Mouse (Mus musculus): Measurements from ENCODE around the gene Ptprd. TPM values are rescaled to one million over a fixed set of nuclear protein-coding genes. Genes with fewer than 3 reads are reported as not detected.

Ptprd gene
- polyA plus RNA-seq, 1 experiment from 2014 or later: 21.0 TPM

DNA sequence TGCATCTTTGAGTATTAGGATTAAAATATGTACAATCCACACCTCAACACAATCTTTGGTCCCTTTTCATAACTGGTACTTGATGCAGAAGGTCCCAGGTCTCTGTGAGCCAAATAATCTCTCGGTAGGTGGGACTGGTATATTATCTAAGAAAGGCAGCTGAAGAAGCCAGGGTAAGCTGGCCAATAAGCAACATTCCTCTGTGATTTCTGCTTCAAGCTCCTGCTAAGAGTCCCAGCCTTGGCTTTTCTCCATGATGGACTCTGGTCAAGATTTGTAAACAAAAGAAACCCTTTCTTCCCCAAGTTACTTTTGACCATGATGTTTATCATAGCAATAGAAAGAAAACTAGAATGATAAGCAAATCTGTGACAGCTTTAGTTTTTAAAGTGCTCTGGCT, 2012.4 kb downstream of the Ptprd start:
- Histone ChIP-seq H3K27ac (replicated peaks; ENCODE audit: low read depth, low read length) (no peak overlapping the region), H3K36me3 (ENCODE audit: control insufficient read depth, insufficient read depth, low read length) (no peaks in the 10 kb centered on the region), H3K4me2 (ENCODE audit: low read depth, severe bottlenecking) (no peak overlapping the region), H3K9ac (ENCODE audit: low read length) (no peak overlapping the region), H3K27me3 (ENCODE audit: control insufficient read depth, insufficient read depth, low read length) (no peaks in the 10 kb centered on the region), H3K4me3 (ENCODE audit: low read depth, low read length) (no peak overlapping the region), H3K9me3 (ENCODE audit: control insufficient read depth, low read length) (no peaks in the 10 kb centered on the region), H3K4me1 (ENCODE audit: control insufficient read depth, insufficient read depth, low read length) (no peaks in the 10 kb centered on the region)
- WGBS: 92% methylated on average over 1 of the region's 1 CpGs
- ATAC-seq (ENCODE audit: insufficient number of reproducible peaks, low FRiP score, low TSS enrichment, low read depth) (no peak), DNase-seq (ENCODE audit: low spot score) (no peak)

DNA sequence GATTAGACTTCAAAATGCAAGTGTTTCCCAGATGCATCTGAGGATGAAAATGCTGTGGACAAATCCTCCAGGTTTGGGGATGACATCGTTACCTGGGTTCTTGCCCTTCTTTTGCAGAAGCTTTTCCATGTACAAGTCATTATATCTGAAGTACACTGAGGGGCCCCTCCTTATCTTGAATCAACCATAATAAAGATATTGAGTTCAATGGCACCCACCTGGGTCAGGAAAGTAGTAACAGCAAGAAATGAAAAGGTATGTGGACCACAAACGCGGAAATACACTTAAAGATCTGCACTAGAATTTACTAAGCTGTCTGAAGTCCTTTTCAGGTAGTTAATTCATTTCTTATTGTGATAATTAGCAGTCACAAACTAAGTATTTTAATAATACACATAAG, 2017.0 kb downstream of the Ptprd start:
- Histone ChIP-seq H3K36me3 (ENCODE audit: control insufficient read depth, insufficient read depth, low read length) (no peaks in the 10 kb centered on the region), H3K4me3 (ENCODE audit: low read depth, low read length) (no peak overlapping the region), H3K27ac (replicated peaks; ENCODE audit: low read depth, low read length) (no peak overlapping the region), H3K4me2 (ENCODE audit: low read depth, severe bottlenecking) (no peak overlapping the region), H3K27me3 (ENCODE audit: control insufficient read depth, insufficient read depth, low read length) (no peaks in the 10 kb centered on the region), H3K9ac (ENCODE audit: low read length) (no peak overlapping the region), H3K9me3 (ENCODE audit: control insufficient read depth, low read length) (no peaks in the 10 kb centered on the region), H3K4me1 (ENCODE audit: control insufficient read depth, insufficient read depth, low read length) (no peaks in the 10 kb centered on the region)
- no peak for DNase-seq (ENCODE audit: low spot score)
- no peak for ATAC-seq (ENCODE audit: insufficient number of reproducible peaks, low FRiP score, low TSS enrichment, low read depth)
- 93% methylated on average over 3 of the region's 3 CpGs for WGBS

DNA sequence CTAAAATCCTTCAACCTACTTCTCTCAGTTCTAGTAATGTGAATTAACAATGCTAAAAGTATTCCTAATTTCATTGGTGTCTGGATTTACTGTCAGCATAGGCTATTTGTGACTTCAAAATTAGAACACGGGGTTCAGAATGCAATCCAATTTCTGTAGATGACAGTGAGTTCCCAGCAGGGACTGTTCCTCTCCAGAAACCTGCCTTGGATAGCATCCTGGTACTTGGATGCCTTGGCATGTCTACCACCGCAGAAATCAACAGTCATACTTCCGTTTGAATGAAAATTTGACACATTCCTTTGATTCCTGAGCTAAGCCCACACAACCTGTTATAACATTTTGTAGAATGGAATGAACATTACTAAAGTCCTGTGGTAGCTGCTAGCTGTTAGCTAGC, 2018.3 kb downstream of the Ptprd start:
- Histone ChIP-seq H3K4me1 (ENCODE audit: control insufficient read depth, insufficient read depth, low read length) (no peaks in the 10 kb centered on the region), H3K36me3 (ENCODE audit: control insufficient read depth, insufficient read depth, low read length) (no peaks in the 10 kb centered on the region), H3K27me3 (ENCODE audit: control insufficient read depth, insufficient read depth, low read length) (no peaks in the 10 kb centered on the region), H3K27ac (replicated peaks; ENCODE audit: low read depth, low read length) (no peak overlapping the region), H3K9ac (ENCODE audit: low read length) (no peak overlapping the region), H3K4me3 (ENCODE audit: low read depth, low read length) (no peak overlapping the region), H3K9me3 (ENCODE audit: control insufficient read depth, low read length) (no peaks in the 10 kb centered on the region), H3K4me2 (ENCODE audit: low read depth, severe bottlenecking) (no peak overlapping the region)
- no peak for DNase-seq (ENCODE audit: low spot score)
- WGBS: 83% methylated on average over 3 of the region's 3 CpGs
- ATAC-seq (ENCODE audit: insufficient number of reproducible peaks, low FRiP score, low TSS enrichment, low read depth): no peak

DNA sequence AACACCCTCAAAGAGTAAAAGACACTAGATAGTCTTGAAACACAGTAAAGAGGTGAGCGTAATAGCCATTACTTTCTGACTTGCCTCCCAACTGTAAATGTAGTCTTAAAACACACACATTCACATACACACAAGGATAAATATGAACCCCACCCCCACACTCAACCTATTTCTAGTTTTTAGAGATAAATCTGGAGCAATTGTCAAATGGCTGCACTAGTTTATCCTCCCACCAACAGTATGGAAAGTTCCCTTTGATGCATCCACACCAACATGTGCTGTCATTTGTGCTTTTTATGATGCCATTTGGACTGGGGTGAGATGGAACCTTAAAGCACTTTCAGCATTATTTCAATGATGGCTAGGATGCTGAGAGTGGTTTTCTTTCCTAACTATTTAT, 2019.7 kb downstream of the Ptprd start:
- Histone ChIP-seq H3K27me3 (ENCODE audit: control insufficient read depth, insufficient read depth, low read length) (no peaks in the 10 kb centered on the region), H3K36me3 (ENCODE audit: control insufficient read depth, insufficient read depth, low read length) (no peaks in the 10 kb centered on the region), H3K4me1 (ENCODE audit: control insufficient read depth, insufficient read depth, low read length) (no peaks in the 10 kb centered on the region), H3K9ac (ENCODE audit: low read length) (no peak overlapping the region), H3K4me3 (ENCODE audit: low read depth, low read length) (no peak overlapping the region), H3K27ac (replicated peaks; ENCODE audit: low read depth, low read length) (no peak overlapping the region), H3K9me3 (ENCODE audit: control insufficient read depth, low read length) (no peaks in the 10 kb centered on the region), H3K4me2 (ENCODE audit: low read depth, severe bottlenecking) (no peak overlapping the region)
- DNase-seq (ENCODE audit: low spot score) (no peak), ATAC-seq (ENCODE audit: insufficient number of reproducible peaks, low FRiP score, low TSS enrichment, low read depth) (no peak)
- WGBS: 91% methylated on average over 1 of the region's 1 CpGs

DNA sequence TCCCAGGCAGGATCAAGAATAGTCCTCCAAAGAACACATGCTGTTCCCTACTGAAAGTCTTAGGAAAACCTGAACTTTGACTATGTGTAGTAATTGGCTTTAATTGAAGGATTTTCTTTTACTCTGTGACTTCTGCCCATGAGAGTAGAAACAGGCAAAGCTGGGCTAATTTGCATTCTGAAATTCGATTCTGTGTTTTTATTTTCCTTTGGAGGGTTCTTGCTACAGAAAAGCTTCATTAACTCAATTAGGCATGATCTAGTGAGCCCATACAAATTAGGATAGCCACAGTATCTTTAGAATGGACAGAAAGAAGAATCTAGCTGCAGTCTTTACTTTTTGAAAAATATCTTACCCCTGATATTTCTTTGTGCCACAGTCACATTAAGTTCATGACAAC, 2021.0 kb downstream of the Ptprd start:
- ATAC-seq (ENCODE audit: insufficient number of reproducible peaks, low FRiP score, low TSS enrichment, low read depth) (no peak), DNase-seq (ENCODE audit: low spot score) (no peak)
- H3K27me3 ChIP-seq (ENCODE audit: control insufficient read depth, insufficient read depth, low read length): no peaks in the 10 kb centered on the region
- H3K9ac ChIP-seq (ENCODE audit: low read length): no peak overlapping the region
- WGBS: 54% methylated on average over 1 of the region's 1 CpGs
- H3K4me3 ChIP-seq (ENCODE audit: low read depth, low read length): no peak overlapping the region
- no peaks in the 10 kb centered on the region for H3K4me1 ChIP-seq (ENCODE audit: control insufficient read depth, insufficient read depth, low read length)
- H3K4me2 ChIP-seq (ENCODE audit: low read depth, severe bottlenecking): no peak overlapping the region
- no peaks in the 10 kb centered on the region for H3K9me3 ChIP-seq (ENCODE audit: control insufficient read depth, low read length)
- H3K36me3 ChIP-seq (ENCODE audit: control insufficient read depth, insufficient read depth, low read length): no peaks in the 10 kb centered on the region
- H3K27ac ChIP-seq (replicated peaks; ENCODE audit: low read depth, low read length): no peak overlapping the region

DNA sequence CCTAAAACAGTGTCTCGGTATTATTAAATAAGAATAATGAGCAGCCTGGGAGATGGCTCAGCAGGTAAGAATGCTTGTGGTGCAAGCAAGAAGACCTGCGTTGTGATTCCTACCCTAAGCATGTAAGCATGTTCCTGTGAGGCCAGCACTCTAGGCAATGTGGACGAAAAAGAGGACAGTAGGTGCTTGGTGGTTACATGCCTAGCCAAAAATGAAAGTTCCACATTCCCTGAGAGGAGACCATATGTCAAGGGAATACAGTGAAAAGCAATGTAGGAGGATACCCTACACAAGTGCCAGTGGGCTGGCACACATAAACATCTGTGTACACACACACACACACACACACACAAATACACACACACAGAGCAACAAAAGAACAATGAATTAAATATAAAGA, 2028.7 kb downstream of the Ptprd start:
- no peaks in the 10 kb centered on the region for H3K9me3 ChIP-seq (ENCODE audit: control insufficient read depth, low read length)
- no peaks in the 10 kb centered on the region for H3K36me3 ChIP-seq (ENCODE audit: control insufficient read depth, insufficient read depth, low read length)
- DNase-seq (ENCODE audit: low spot score) (no peak), ATAC-seq (ENCODE audit: insufficient number of reproducible peaks, low FRiP score, low TSS enrichment, low read depth) (no peak)
- H3K4me2 ChIP-seq (ENCODE audit: low read depth, severe bottlenecking): no peak overlapping the region
- no peak overlapping the region for H3K27ac ChIP-seq (replicated peaks; ENCODE audit: low read depth, low read length)
- WGBS: 87% methylated on average over 3 of the region's 3 CpGs
- H3K4me3 ChIP-seq (ENCODE audit: low read depth, low read length): no peak overlapping the region
- H3K9ac ChIP-seq (ENCODE audit: low read length): no peak overlapping the region
- no peaks in the 10 kb centered on the region for H3K4me1 ChIP-seq (ENCODE audit: control insufficient read depth, insufficient read depth, low read length)
- H3K27me3 ChIP-seq (ENCODE audit: control insufficient read depth, insufficient read depth, low read length): no peaks in the 10 kb centered on the region

DNA sequence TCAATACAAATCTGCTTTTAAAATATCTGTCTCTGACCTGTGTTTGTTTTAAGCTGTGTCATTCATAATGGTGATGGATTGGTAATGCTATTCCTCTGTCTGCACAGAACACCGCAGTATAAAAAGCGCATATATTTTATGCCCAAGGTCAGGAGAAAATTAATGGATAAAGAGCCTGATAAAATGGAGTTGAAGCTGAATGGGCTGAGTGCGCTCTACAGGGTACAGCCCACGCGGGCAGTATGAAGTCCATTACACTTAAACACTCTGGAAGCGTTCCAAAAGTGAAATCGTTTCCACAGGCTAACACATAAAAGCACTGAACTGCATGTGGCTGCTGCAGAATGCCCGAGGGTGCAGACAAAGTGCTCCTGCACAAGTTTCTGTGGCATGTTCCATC, 2032.3 kb downstream of the Ptprd start:
- no peaks in the 10 kb centered on the region for H3K27me3 ChIP-seq (ENCODE audit: control insufficient read depth, insufficient read depth, low read length)
- DNase-seq (ENCODE audit: low spot score) (peak; percentile 23), ATAC-seq (ENCODE audit: insufficient number of reproducible peaks, low FRiP score, low TSS enrichment, low read depth) (no peak)
- H3K27ac ChIP-seq (replicated peaks; ENCODE audit: low read depth, low read length): no peak overlapping the region
- 48% methylated on average over 8 of the region's 8 CpGs for WGBS
- H3K4me3 ChIP-seq (ENCODE audit: low read depth, low read length): no peak overlapping the region
- no peak overlapping the region for H3K4me2 ChIP-seq (ENCODE audit: low read depth, severe bottlenecking)
- no peaks in the 10 kb centered on the region for H3K4me1 ChIP-seq (ENCODE audit: control insufficient read depth, insufficient read depth, low read length)
- no peaks in the 10 kb centered on the region for H3K9me3 ChIP-seq (ENCODE audit: control insufficient read depth, low read length)
- no peaks in the 10 kb centered on the region for H3K36me3 ChIP-seq (ENCODE audit: control insufficient read depth, insufficient read depth, low read length)
- H3K9ac ChIP-seq (ENCODE audit: low read length): no peak overlapping the region

DNA sequence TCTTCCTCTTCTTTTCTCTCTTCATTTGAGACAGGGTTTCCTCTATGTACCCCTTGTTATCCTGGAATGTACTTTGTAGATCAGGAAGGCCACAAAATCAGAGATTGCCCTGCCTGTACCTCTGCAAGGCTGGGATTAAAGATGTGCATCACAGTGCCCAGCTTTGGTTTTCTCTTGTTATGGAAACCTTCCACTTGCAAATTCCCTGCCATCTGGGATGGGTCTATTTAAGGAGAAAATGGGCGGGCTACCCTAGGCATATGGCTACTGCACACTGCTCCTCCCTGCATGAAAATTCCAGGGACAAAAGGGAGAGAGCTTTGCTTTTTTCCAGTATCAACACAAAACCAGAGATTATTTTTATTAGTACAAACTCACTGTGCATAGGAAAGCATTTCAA, 2036.7 kb downstream of the Ptprd start:
- Histone ChIP-seq H3K27ac (replicated peaks; ENCODE audit: low read depth, low read length) (no peak overlapping the region), H3K9me3 (ENCODE audit: control insufficient read depth, low read length) (no peaks in the 10 kb centered on the region), H3K4me1 (ENCODE audit: control insufficient read depth, insufficient read depth, low read length) (no peaks in the 10 kb centered on the region), H3K4me3 (ENCODE audit: low read depth, low read length) (no peak overlapping the region), H3K27me3 (ENCODE audit: control insufficient read depth, insufficient read depth, low read length) (no peaks in the 10 kb centered on the region), H3K9ac (ENCODE audit: low read length) (no peak overlapping the region), H3K36me3 (ENCODE audit: control insufficient read depth, insufficient read depth, low read length) (no peaks in the 10 kb centered on the region), H3K4me2 (ENCODE audit: low read depth, severe bottlenecking) (no peak overlapping the region)
- no peak for ATAC-seq (ENCODE audit: insufficient number of reproducible peaks, low FRiP score, low TSS enrichment, low read depth)
- WGBS: 73% methylated on average over 1 of the region's 1 CpGs
- no peak for DNase-seq (ENCODE audit: low spot score)

DNA sequence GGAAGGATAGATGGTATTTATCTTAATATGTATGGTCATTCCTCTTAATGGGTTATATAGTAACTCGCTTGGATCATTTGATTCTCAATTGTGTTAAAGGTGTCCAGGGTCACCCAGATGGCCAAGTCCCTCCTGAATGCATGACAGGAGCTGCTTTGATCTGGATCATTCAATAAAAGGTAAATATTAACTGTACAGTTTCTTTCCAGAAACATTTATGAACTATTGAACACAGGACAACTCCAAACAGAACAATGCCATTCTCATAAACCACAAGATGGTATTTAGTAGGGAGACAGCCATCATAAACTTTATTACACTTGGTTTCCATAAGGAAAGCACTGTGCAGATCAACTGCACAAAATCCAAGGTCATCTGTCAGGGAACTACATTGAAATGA, 2056.0 kb downstream of the Ptprd start:
- Histone ChIP-seq H3K36me3 (ENCODE audit: control insufficient read depth, insufficient read depth, low read length) (no peaks in the 10 kb centered on the region), H3K9me3 (ENCODE audit: control insufficient read depth, low read length) (no peaks in the 10 kb centered on the region), H3K4me2 (ENCODE audit: low read depth, severe bottlenecking) (no peak overlapping the region), H3K27ac (replicated peaks; ENCODE audit: low read depth, low read length) (no peak overlapping the region), H3K4me3 (ENCODE audit: low read depth, low read length) (no peak overlapping the region), H3K9ac (ENCODE audit: low read length) (no peak overlapping the region), H3K27me3 (ENCODE audit: control insufficient read depth, insufficient read depth, low read length) (no peaks in the 10 kb centered on the region), H3K4me1 (ENCODE audit: control insufficient read depth, insufficient read depth, low read length) (no peaks in the 10 kb centered on the region)
- WGBS: 78% methylated on average over 1 of the region's 1 CpGs
- DNase-seq (ENCODE audit: low spot score) (no peak), ATAC-seq (ENCODE audit: insufficient number of reproducible peaks, low FRiP score, low TSS enrichment, low read depth) (no peak)
